In genomic region chr15:72217731-72218130, GRCm38 (mm10) we compare ENCODE assay signal across 23 mouse cellular contexts.
"Had no signal": no experiment of that assay in that cellular context is flagged by ENCODE, and none has a peak within 500 bp of the region (broad histone marks: within the 10 kb centered on the region; RNA-seq: fewer than 3 reads in every experiment).

No protein-coding gene starts in this region.

- ATAC-seq: liver, embryonic 12.5 days; midbrain, embryonic 13.5 days; midbrain, embryonic 16.5 days had no signal

- DNase-seq: kidney, postnatal 25 days; layer of hippocampus, adult 9-11 months; liver; lung, adult 18-20 months; lung, postnatal 10 days; lung, postnatal 36 days; retina, postnatal 1 day; right cerebral cortex, postnatal 25 days; spleen, adult 18-20 months; thymus, adult 18-20 months; thymus, postnatal 36 days had no signal

- H3K4me3 ChIP-seq: layer of hippocampus, adult 2 months; limb, embryonic 10.5 days; limb, embryonic 13.5 days; liver, embryonic 12.5 days; liver, embryonic 15.5 days; lung, embryonic 15.5 days; megakaryocyte, embryonic 14.5 days; midbrain, embryonic 10.5 days; midbrain, embryonic 13.5 days; myocyte; neural tube, embryonic 13.5 days had no signal

- H3K27me3 ChIP-seq: limb, embryonic 13.5 days; liver, embryonic 12.5 days; liver, embryonic 15.5 days; lung, embryonic 15.5 days; megakaryocyte, embryonic 14.5 days; midbrain, embryonic 13.5 days; neural tube, embryonic 13.5 days had no signal

- H3K36me3 ChIP-seq: limb, embryonic 10.5 days; limb, embryonic 13.5 days; liver, embryonic 12.5 days; liver, embryonic 15.5 days; lung, embryonic 15.5 days; midbrain, embryonic 10.5 days; midbrain, embryonic 13.5 days; neural tube, embryonic 13.5 days had no signal
